Mouse (Mus musculus) embryonic facial prominence, embryonic 10.5 days (tissue): ENCODE results near the gene Lama4. TPM values are rescaled to one million over a fixed set of nuclear protein-coding genes. Genes with fewer than 3 reads are reported as not detected.

Experiments
- DNase-seq: peaks from one replicate; pipeline ENCODE4 v3.0.0-alpha.2; 2017; ENCODE audit warnings: low spot score
- H3K27ac ChIP-seq: fragments of 300-500 bp; sonication (generic); replicated peaks from 2 replicates; pipeline ENCODE4 v1.5.1; 2016; ENCODE audit warnings: mild to moderate bottlenecking
- H3K27me3 ChIP-seq: fragments of 300-500 bp; sonication (generic); replicated peaks from 2 replicates; pipeline ENCODE4 v1.6.1; 2016; ENCODE audit warnings: low read depth, mild to moderate bottlenecking; ENCODE audit not compliant: poor library complexity, severe bottlenecking
- H3K36me3 ChIP-seq: fragments of 300-500 bp; sonication (generic); replicated peaks from 2 replicates; pipeline ENCODE4 v1.6.1; 2016; ENCODE audit warnings: mild to moderate bottlenecking, moderate library complexity
- H3K4me1 ChIP-seq: fragments of 300-500 bp; sonication (generic); 2 replicates; pipeline ENCODE4 v1.6.1; 2016
- H3K4me3 ChIP-seq: fragments of 300-500 bp; sonication (generic); 2 replicates; pipeline ENCODE4 v1.5.1; 2016; ENCODE audit warnings: mild to moderate bottlenecking, moderate library complexity
- H3K9me3 ChIP-seq: fragments of 300-500 bp; sonication (generic); 2 replicates; pipeline ENCODE4 v1.6.1; 2016; ENCODE audit warnings: mild to moderate bottlenecking
- WGBS: fragments of 180-500 bp; shearing (Covaris S2); methylation state at CpG from one replicate; pipeline ENCODE4 v1.1.7; 2016; 5-methylcytosine and 5-hydroxymethylcytosine counted together
- polyA plus RNA-seq: library from polyadenylated mRNA; unstranded; fragments of >200 nt; fragmentation: Nextera tagmentation; extraction: Ambion mirVana; gene quantifications from 2 replicates; pipeline ENCODE4 v1.2.1, GENCODE M21; 2016

The Lama4 gene
- polyA plus RNA-seq, 1 experiment from 2014 or later, result 25.3 TPM

DNA sequence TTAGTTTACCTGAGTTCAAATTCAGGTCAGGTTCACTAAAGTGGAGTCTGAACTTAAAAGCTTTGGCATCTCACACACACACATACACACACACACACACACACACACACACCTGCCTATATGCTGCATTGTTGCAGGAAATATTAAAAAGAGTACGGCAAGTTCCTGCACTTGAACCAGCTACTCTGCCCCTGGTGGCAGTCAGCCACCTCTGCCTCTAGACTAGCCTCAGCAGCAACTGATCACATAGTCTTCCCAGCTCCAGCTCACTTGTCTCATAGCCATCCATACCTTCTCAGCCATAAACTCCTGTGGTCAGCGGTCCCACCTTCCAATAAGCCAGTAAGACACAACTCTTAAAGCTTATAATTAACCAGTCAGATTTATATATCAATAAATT, 37.2 kb downstream of the Lama4 start:
- Histone ChIP-seq H3K36me3 (peaks cover 3% of the 10 kb centered on the region), H3K27me3 (no peaks in the 10 kb centered on the region), H3K4me3 (no peak overlapping the region), H3K27ac (no peak overlapping the region), H3K9me3 (no peaks in the 10 kb centered on the region), H3K4me1 (peaks cover 4% of the 10 kb centered on the region; the same call in 1 of the 2 replicates)
- WGBS, result 84% methylated on average over 2 of the region's 2 CpGs
- DNase-seq, result no peak

- H3K27me3 ChIP-seq, result no peaks in the 10 kb centered on the region
- H3K4me3 ChIP-seq, result no peak overlapping the region
- peaks cover 4% of the 10 kb centered on the region for H3K36me3 ChIP-seq
- no peaks in the 10 kb centered on the region for H3K9me3 ChIP-seq
- peaks cover 4% of the 10 kb centered on the region; the same call in 1 of the 2 replicates for H3K4me1 ChIP-seq
- no peak for DNase-seq
- H3K27ac ChIP-seq, result no peak overlapping the region
These were observed 38.2 kb downstream of the Lama4 start for GRCm38 (mm10) chr10:39003520-39003919.

GRCm38 (mm10) chr10:39005494-39005893, 40.2 kb downstream of the Lama4 start:
- Histone ChIP-seq H3K27me3 (no peaks in the 10 kb centered on the region), H3K4me1 (peaks cover 8% of the 10 kb centered on the region), H3K4me3 (no peak overlapping the region), H3K27ac (no peak overlapping the region), H3K9me3 (no peaks in the 10 kb centered on the region), H3K36me3 (peaks cover 4% of the 10 kb centered on the region)
- WGBS, result 91% methylated on average over 8 of the region's 8 CpGs
- DNase-seq, result no peak

DNA sequence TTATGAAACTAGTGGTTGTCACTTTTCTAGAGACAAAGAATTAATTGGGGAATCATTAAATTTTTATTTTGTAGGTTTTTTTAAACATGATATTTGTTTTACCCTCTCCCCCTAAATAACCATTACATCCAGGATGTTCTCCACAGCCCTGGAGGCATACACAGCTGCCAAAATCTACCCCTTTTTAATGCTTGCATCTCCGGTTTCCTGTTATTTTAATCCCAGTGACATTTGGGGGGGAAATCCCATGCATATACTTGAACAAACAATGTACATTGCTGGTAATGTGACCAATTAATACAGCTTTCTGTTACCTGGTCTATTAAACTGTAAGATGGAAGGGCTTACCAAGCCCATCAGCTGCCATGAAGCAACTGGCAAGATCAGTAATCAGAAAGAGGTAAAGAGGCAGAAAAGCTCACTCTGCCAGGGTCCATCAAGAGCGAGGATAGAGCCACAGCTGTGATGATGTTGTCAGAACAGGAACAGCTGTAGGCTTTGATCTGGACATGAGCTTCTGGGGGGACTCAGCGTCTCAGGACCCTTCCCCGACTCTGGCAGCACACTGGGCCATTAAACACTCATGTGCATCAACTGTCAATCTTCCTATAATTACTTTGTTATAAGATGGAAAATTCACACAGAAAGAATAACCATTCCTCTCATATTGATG, 41.3 kb downstream of the Lama4 start:
- no peaks in the 10 kb centered on the region for H3K27me3 ChIP-seq
- peaks cover 8% of the 10 kb centered on the region for H3K4me1 ChIP-seq
- DNase-seq, result no peak
- WGBS, result 58% methylated on average over 4 of the region's 4 CpGs
- H3K36me3 ChIP-seq, result peaks cover 4% of the 10 kb centered on the region
- no peak overlapping the region for H3K4me3 ChIP-seq
- H3K9me3 ChIP-seq, result no peaks in the 10 kb centered on the region
- H3K27ac ChIP-seq, result no peak overlapping the region

DNA sequence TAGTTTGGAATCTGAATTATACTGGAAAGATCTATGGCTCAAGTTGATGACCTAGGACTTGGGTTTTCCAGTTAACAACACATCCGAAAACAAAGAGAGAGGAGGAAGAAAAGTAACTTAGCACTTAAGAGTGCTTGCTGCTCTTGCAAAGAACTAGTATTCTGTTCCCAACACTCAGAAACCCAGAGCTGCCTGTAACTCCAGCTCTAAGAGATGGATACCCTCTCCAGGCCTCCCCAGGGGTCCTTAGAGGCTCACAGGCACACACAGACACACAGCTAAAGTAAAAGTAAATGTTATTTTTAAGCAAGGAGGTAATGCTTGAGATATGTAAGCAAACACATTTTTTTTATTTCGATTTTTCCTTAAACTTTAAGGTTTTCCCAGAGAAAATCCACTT, 49.5 kb downstream of the Lama4 start:
- Histone ChIP-seq H3K4me1 (no peaks in the 10 kb centered on the region; the same call in 1 of the 2 replicates), H3K27me3 (no peaks in the 10 kb centered on the region), H3K9me3 (no peaks in the 10 kb centered on the region), H3K27ac (no peak overlapping the region), H3K36me3 (no peaks in the 10 kb centered on the region), H3K4me3 (no peak overlapping the region)
- no peak for DNase-seq
- 81% methylated on average over 2 of the region's 2 CpGs for WGBS

DNA sequence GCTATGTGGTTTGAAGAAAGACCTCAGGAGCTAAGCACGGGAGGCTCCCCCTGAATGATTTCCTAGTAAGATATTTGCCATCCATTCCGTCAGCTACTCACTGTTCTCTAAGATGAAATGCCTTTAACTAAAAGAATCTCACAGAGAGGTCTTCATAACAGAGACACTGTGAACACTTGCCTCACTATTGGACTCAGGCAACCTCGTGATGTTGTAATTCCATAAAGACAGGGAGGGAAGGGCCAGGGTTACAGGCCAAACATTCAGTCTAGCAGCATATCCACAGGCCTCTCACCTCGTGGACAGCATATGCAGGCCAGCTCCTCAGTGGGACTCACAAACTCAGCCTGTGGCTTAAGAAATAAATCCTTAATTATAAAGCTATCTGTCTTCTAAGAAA, 52.7 kb downstream of the Lama4 start:
- Histone ChIP-seq H3K36me3 (no peaks in the 10 kb centered on the region), H3K4me1 (no peaks in the 10 kb centered on the region; the same call in 1 of the 2 replicates), H3K27me3 (no peaks in the 10 kb centered on the region), H3K4me3 (no peak overlapping the region), H3K27ac (no peak overlapping the region), H3K9me3 (no peaks in the 10 kb centered on the region)
- DNase-seq, result no peak
- 82% methylated on average over 4 of the region's 4 CpGs for WGBS

DNA sequence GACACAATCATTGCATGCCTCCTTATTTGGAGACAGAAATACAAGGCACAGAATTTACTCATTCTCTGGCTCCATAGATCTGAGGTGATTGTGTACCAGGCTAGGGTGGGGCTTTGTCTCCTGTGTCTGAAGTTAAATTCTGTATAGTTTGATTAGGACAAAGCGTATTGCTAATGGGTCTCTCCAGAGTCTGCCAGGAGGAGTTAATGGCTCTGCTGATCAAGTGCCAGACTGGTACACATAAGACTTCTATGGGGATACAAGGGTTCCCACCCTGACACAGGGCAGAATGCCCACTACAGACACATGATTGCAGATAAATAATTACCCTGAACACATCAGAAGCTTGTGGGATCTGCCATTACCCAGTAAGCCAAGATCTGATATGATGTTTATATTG, 53.3 kb downstream of the Lama4 start:
- whole genome bisulfite sequencing, result 90% methylated on average over 1 of the region's 1 CpGs
- DNase-seq, result no peak
- H3K27ac ChIP-seq, result no peak overlapping the region

GRCm38 (mm10) chr10:39023618-39024256, 58.4 kb downstream of the Lama4 start:
- WGBS, result 90% methylated on average over 5 of the region's 5 CpGs

More for the DNA sequence above, 53.3 kb downstream of the Lama4 start:
- H3K9me3 ChIP-seq, result no peaks in the 10 kb centered on the region
- no peak overlapping the region for H3K4me3 ChIP-seq
- H3K4me1 ChIP-seq, result no peaks in the 10 kb centered on the region; the same call in 1 of the 2 replicates
- no peaks in the 10 kb centered on the region for H3K36me3 ChIP-seq
- H3K27me3 ChIP-seq, result no peaks in the 10 kb centered on the region

DNA sequence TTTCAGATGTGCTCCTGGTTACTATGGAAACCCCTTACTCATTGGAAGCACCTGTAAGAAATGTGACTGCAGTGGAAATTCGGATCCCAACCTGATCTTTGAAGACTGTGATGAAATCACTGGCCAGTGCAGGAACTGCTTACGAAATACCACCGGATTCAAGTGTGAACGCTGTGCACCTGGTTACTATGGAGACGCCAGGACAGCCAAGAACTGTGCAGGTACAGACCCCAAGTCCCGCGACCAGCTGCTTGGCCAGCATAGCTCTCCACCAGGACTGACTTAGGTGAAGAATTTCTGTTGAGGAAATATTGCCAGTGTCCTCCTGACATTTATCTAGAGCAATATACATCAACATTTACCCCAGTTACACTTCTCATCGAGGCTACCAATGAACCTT, 61.2 kb downstream of the Lama4 start:
- Histone ChIP-seq H3K9me3 (no peaks in the 10 kb centered on the region), H3K4me3 (no peak overlapping the region), H3K27ac (no peak overlapping the region), H3K36me3 (no peaks in the 10 kb centered on the region; the same call in 1 of the 2 replicates), H3K4me1 (peaks cover 40% of the 10 kb centered on the region), H3K27me3 (peaks cover 12% of the 10 kb centered on the region; the same call in 1 of the 2 replicates)
- no peak for DNase-seq
- WGBS, result 87% methylated on average over 8 of the region's 8 CpGs

More at GRCm38 (mm10) chr10:39023618-39024256, 58.4 kb downstream of the Lama4 start:
- H3K27ac ChIP-seq, result no peak overlapping the region
- H3K9me3 ChIP-seq, result no peaks in the 10 kb centered on the region
- no peak overlapping the region for H3K4me3 ChIP-seq
- H3K27me3 ChIP-seq, result peaks cover 12% of the 10 kb centered on the region; the same call in 1 of the 2 replicates
- no peaks in the 10 kb centered on the region for H3K36me3 ChIP-seq
- DNase-seq, result no peak
- peaks cover 22% of the 10 kb centered on the region for H3K4me1 ChIP-seq

DNA sequence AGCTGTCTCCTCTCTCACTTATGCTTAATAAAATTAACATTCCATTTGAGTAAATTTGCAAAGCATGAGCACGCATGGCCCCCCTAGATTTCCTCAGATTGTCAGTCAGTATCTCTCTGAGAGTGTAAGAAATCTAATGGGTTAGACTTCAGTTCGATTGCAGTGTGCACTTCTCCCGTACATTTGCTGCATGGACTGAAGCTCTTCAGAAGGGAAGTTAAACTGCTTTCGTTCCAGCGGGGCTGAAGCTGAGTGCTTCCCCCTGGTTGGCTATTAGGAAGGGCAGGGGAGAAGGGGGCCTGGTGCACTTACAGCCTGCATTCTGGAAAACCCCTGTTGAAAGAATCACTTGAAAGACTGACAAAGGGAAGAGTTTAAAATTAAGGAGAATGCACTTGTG, 61.7 kb downstream of the Lama4 start:
- Histone ChIP-seq H3K4me1 (peaks cover 40% of the 10 kb centered on the region), H3K27ac (no peak overlapping the region), H3K36me3 (no peaks in the 10 kb centered on the region; the same call in 1 of the 2 replicates), H3K4me3 (no peak overlapping the region), H3K27me3 (peaks cover 12% of the 10 kb centered on the region; the same call in 1 of the 2 replicates), H3K9me3 (no peaks in the 10 kb centered on the region)
- no peak for DNase-seq
- WGBS, result 73% methylated on average over 5 of the region's 5 CpGs

DNA sequence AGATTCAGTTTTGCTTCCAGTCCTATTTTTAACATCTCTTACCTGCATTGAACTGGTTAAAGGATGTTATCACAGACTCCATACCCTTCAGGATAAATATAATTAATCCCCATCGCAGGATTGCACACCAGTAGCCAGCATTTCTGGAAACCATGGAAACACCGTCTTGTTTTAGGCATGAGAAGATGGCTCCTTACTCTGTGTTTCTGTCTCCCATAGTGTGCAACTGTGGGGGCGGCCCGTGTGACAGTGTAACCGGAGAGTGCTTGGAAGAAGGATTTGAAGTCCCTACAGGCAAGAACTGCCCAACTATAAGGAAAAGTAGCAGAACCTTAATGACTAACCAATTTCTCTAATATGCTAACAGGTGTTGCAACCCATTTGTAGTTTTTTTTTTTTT, 63.1 kb downstream of the Lama4 start:
- Histone ChIP-seq H3K4me3 (no peak overlapping the region), H3K27ac (0 out of 2 replicates have a peak overlapping the region, but pooled peaks have one; percentile 48), H3K4me1 (peaks cover 40% of the 10 kb centered on the region), H3K27me3 (peaks cover 12% of the 10 kb centered on the region; the same call in 1 of the 2 replicates), H3K36me3 (peaks cover 8% of the 10 kb centered on the region), H3K9me3 (peaks cover 2% of the 10 kb centered on the region; the same call in 1 of the 2 replicates)
- DNase-seq, result no peak
- 74% methylated on average over 5 of the region's 5 CpGs for WGBS

DNA sequence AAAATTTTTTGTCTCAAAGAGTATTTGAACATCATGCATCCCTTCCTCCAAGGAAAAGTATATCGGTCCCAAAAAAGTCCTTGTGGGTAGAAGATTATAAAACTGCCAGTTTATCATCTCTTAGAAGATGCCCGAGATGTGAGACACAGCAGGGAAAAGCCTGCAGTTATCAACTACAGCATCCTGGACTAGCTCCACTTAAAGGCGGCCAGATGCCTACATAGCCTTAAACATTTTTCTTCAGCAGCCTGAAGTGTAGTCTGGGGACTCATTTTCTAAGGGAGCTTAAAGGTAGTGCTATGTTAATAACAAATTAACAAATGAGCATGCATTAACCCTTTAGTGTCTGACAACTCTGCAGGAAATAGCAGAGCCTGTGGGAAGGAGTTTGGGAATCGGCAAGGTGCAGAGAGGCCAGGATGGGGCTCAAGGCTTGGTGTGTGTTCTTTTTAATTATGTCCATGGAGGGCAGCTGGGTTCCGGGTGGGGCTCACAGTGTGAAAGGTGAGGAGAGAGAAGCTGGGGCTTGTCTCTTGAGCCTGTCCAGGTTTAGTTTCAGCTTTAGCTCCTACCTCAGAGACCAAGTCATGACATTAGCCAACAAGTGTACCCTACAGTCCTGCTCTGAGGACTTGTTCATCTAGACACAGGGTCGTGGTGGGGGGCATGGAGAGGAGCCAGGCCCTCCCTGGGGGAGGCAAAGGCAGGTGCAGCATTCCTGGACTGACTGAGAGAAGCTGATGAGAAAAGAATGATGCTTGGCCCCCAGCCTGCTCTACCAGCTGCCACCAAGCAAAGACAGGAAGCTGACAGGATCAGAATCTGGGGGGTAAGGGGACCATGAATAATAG, 64.2 kb downstream of the Lama4 start:
- peak overlapping the region; percentile 48 for H3K27ac ChIP-seq
- H3K27me3 ChIP-seq, result peaks cover 12% of the 10 kb centered on the region; the same call in 1 of the 2 replicates
- peaks cover 2% of the 10 kb centered on the region; the same call in 1 of the 2 replicates for H3K9me3 ChIP-seq
- H3K36me3 ChIP-seq, result peaks cover 8% of the 10 kb centered on the region
- peaks cover 40% of the 10 kb centered on the region for H3K4me1 ChIP-seq
- 59% methylated on average over 6 of the region's 6 CpGs for WGBS
- no peak overlapping the region for H3K4me3 ChIP-seq
- peak; percentile 68 for DNase-seq
